Mouse (Mus musculus) kidney, adult 9 months (tissue): ENCODE measurements at regions not wholly inside any gene's neighbourhood (a gene's known extent, or its start where the extent isn't known, plus 50 kb on each side); places are given as distances from the start of the nearest gene placed in this dataset.

Experiments
- DNase-seq: peaks from one replicate; pipeline ENCODE4 v3.0.0; 2022

- no peak for DNase-seq
Observed at GRCm38 (mm10) chr2:123486681-123487080, 603.1 kb upstream of the Sema6d start.

GRCm38 (mm10) chr2:123506162-123506561 is 583.6 kb upstream of the Sema6d start:
- DNase-seq = peak; percentile 63

GRCm38 (mm10) chr2:123507095-123507494 is 582.7 kb upstream of the Sema6d start:
- peak; percentile 44 for DNase-seq

GRCm38 (mm10) chr2:123528915-123529314 is 560.9 kb upstream of the Sema6d start:
- DNase-seq = no peak

- no peak for DNase-seq
Observed at GRCm38 (mm10) chr2:123532946-123533791, 556.6 kb upstream of the Sema6d start.

- no peak for DNase-seq
Observed at GRCm38 (mm10) chr2:123551249-123551850, 538.4 kb upstream of the Sema6d start.

GRCm38 (mm10) chr2:123558123-123558650 is 531.6 kb upstream of the Sema6d start:
- DNase-seq = no peak
